Mouse (Mus musculus): ENCODE results near the gene Gm20390.
"Not testable (repeated sequence)": the region's sequence is repeated elsewhere in the genome, so short reads cannot be mapped to it uniquely, and the experiment has no call there.

The Gm20390 gene

GRCm38 (mm10) chr11:93965391-93965790 lies 2.7 kb downstream of the Gm20390 start:
- DNase-seq (ENCODE audit: low spot score in 2 of 2) = no peak

- no peak for DNase-seq (ENCODE audit: low spot score in 2 of 2)
Measured at GRCm38 (mm10) chr11:93963013-93963412, 5.1 kb downstream of the Gm20390 start.

- DNase-seq (ENCODE audit: low spot score in 2 of 2) = no peak
Measured at GRCm38 (mm10) chr11:93961482-93961881, 6.6 kb downstream of the Gm20390 start.

- DNase-seq (ENCODE audit: low spot score in 2 of 2) = no peak
Measured at GRCm38 (mm10) chr11:93957746-93958145, 10.3 kb downstream of the Gm20390 start.

- DNase-seq (ENCODE audit: low spot score in 2 of 2) = peak in 1 of 2 experiments; percentile 17
Measured at GRCm38 (mm10) chr11:93957031-93957555, 11.0 kb downstream of the Gm20390 start.

- DNase-seq (ENCODE audit: low spot score in 2 of 2) = no peak
Measured at GRCm38 (mm10) chr11:93956159-93956558, 11.9 kb downstream of the Gm20390 start, which contains the start of gene Nme2. TSS of gene Nme2 (minus strand) at chr11:93956259.

- DNase-seq (ENCODE audit: low spot score in 2 of 2) = peak; percentile 78 to 84
Measured at GRCm38 (mm10) chr11:93955256-93956150, 12.6 kb downstream of the Gm20390 start.

GRCm38 (mm10) chr11:93954738-93955255 lies 13.3 kb downstream of the Gm20390 start:
- no peak for DNase-seq (ENCODE audit: low spot score in 2 of 2)

- DNase-seq (ENCODE audit: low spot score in 2 of 2) = no peak
Measured at GRCm38 (mm10) chr11:93952376-93952775, 15.7 kb downstream of the Gm20390 start.

GRCm38 (mm10) chr11:93950045-93950444 lies 18.0 kb downstream of the Gm20390 start:
- no peak for DNase-seq (ENCODE audit: low spot score in 2 of 2)

- DNase-seq (ENCODE audit: low spot score in 2 of 2) = no peak
Measured at GRCm38 (mm10) chr11:93948887-93949567, 19.1 kb downstream of the Gm20390 start.

GRCm38 (mm10) chr11:93944986-93945385 lies 23.1 kb downstream of the Gm20390 start:
- no peak for DNase-seq (ENCODE audit: low spot score in 2 of 2)

- no peak for DNase-seq (ENCODE audit: low spot score in 2 of 2)
Measured at GRCm38 (mm10) chr11:93940906-93941305, 27.2 kb downstream of the Gm20390 start.

GRCm38 (mm10) chr11:93929106-93929505 lies 39.0 kb downstream of the Gm20390 start:
- no peak for DNase-seq (ENCODE audit: low spot score in 2 of 2)

- DNase-seq (ENCODE audit: low spot score in 2 of 2) = not testable (repeated sequence)
Measured at GRCm38 (mm10) chr11:93915019-93915418, 53.1 kb downstream of the Gm20390 start.

- DNase-seq (ENCODE audit: low spot score in 2 of 2) = no peak
Measured at GRCm38 (mm10) chr11:93911603-93912002, 56.5 kb downstream of the Gm20390 start.

- DNase-seq (ENCODE audit: low spot score in 2 of 2) = no peak
Measured at GRCm38 (mm10) chr11:93908829-93909228, 59.3 kb downstream of the Gm20390 start.

- DNase-seq (ENCODE audit: low spot score in 2 of 2) = no peak
Measured at GRCm38 (mm10) chr11:93907839-93908238, 60.3 kb downstream of the Gm20390 start.

GRCm38 (mm10) chr11:93906834-93907233 lies 61.3 kb downstream of the Gm20390 start:
- DNase-seq (ENCODE audit: low spot score in 2 of 2) = no peak

Measured in frontal cortex, postnatal 14 days (tissue).